Mouse (Mus musculus): ENCODE measurements around the gene Pou4f1.
A peak's percentile ranks its signal among the peaks of the same experiment; 100 is the strongest.
"Not testable (repeated sequence)": the region's sequence is repeated elsewhere in the genome, so short reads cannot be mapped to it uniquely, and the experiment has no call there.

Pou4f1 gene

GRCm38 (mm10) chr14:104467966-104468622, at the start of gene Pou4f1:
Gene Pou4f1, minus strand, starts transcription at chr14:104467999.
- peak; percentile 50 to 65 for DNase-seq

DNA sequence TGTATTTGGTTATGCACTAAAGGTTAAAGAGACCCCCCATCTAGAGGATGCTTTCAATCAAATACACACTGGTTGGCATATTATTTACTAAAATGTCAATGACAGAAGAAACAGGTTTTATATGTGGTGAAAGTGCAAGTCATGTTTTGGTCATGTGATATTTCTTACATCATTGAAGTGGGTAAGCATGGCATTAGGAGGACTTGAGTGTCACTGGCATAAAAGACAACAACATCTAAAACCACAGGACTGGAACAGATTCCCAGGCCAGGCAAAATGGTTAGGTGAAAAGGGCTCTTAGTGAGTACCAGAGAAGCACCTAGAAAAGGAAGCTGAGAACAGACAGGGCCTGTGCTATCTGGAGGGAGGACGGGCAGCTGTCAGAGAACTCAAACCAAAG, 43.9 kb upstream of the Pou4f1 start:
- DNase-seq: no peak

GRCm38 (mm10) chr14:104502761-104503160, 35.0 kb upstream of the Pou4f1 start:
- DNase-seq: not testable (repeated sequence)

- DNase-seq: no peak
These were observed 12.0 kb upstream of the Pou4f1 start for GRCm38 (mm10) chr14:104479751-104480150.

DNA sequence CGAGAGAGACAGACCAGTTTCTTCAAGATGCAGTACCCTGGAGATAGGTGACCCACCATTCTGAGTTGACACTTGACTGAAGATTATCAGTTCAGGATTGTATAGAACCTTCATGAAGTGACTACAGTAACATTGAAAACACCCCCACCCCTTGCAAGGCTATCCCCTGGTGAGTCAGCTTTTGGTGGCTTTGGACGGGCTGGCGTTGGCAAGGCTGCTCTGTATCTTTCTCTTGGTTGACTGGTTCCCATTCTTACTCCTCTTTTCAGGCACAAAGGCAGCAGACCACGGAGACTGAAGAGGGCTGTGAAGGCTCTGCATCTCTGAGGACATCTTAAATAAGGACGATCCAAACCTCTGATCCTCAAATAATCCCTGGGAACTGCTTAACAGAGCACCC, 10.8 kb upstream of the Pou4f1 start:
- DNase-seq: no peak

GRCm38 (mm10) chr14:104477616-104478015, 9.8 kb upstream of the Pou4f1 start:
- no peak for DNase-seq

GRCm38 (mm10) chr14:104475438-104475837, 7.6 kb upstream of the Pou4f1 start:
- DNase-seq: no peak

DNA sequence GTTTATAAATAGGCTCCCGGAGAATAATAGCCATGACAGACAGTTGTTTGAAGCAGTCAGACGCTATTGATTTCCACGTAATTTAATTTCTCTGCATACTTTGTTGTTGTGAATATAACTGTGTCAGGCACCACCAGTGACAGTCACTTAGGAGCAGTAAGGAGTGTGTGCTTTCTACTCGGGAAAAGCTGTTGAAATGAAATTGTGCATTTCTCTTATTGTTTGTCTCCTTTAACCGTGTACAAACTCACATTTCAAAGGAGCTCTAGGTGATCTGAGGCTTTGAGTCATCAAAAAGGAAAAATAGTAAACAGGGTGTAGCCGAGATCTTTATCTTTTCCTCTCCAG, 798 bp upstream of the Pou4f1 start:
- DNase-seq: no peak

GRCm38 (mm10) chr14:104467133-104467965, 450 bp downstream of the Pou4f1 start:
- DNase-seq: peak in 1 of 2 experiments; percentile 17

DNA sequence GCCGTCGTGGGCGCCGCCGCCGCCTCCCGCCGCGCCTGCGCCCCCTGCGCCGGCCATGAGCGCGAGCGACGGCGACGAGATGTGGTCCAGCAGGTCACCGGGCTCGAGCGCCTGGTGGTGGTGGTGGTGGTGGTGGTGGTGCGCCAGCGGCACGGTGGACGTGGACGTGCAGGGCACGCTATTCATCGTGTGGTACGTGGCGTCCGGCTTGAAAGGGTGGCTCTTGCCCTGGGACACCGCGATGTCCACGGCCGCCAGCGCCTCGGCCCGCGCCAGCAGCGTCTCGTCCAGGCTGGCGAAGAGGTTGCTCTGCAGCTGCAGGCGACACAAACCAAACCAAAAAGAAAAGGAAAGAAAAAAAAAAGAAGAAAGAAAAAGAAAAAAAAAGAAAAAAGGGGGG, 1.2 kb downstream of the Pou4f1 start:
- DNase-seq: peak in 1 of 2 experiments; percentile 22

- DNase-seq: peak in 1 of 2 experiments; percentile 33
These were observed 2.1 kb downstream of the Pou4f1 start for GRCm38 (mm10) chr14:104465483-104466235.

- peak in 1 of 2 experiments; percentile 8 for DNase-seq
These were observed 3.0 kb downstream of the Pou4f1 start for GRCm38 (mm10) chr14:104464841-104465240.

- DNase-seq: peak in 1 of 2 experiments; percentile 22
These were observed 4.1 kb downstream of the Pou4f1 start for GRCm38 (mm10) chr14:104463631-104464250.

DNA sequence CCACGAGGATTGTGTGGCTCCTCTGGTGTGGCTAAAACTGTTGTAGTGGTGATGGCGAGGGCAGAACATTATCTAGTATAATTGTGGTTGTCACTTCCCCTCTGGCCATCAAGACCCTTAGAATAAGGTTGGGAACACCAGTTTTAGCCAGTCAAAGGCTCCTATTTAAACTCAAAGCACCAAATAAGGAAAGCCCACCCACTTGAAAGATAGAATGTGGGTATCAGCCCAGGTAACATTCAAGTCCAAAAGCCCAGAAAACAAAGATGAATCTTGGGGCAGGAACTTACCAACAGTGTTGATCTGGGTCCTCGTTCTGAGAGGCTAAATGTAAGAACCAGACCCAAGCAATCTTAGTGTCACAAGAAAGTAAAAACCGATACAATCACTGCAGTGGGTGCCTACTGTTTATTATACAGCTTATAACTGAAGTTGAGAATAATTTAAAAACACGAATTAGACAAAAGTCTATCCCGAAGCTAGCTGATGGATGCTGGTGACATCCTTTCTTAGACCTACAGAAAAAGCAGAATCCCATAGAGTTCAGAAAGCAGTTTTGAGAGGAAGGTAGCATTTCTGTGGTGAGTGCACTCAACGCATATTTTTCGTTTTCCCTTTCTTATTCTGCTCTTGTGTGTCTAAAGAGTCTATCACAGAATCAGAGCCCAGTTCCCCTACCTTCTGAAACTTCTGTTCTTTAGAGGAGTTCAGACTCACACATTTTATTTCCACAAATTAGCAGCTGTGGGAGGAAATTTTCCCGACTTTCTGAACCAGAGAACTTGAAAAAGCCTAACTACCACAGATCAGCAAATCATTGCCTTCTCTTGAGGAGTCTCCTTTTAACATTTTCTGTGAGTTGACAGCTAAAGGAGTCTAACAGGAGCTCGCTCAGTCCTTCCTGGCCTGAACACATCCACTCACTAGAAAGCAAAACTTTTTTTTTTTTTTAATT, 6.2 kb downstream of the Pou4f1 start:
- peak in 1 of 2 experiments; percentile 43 for DNase-seq

DNA sequence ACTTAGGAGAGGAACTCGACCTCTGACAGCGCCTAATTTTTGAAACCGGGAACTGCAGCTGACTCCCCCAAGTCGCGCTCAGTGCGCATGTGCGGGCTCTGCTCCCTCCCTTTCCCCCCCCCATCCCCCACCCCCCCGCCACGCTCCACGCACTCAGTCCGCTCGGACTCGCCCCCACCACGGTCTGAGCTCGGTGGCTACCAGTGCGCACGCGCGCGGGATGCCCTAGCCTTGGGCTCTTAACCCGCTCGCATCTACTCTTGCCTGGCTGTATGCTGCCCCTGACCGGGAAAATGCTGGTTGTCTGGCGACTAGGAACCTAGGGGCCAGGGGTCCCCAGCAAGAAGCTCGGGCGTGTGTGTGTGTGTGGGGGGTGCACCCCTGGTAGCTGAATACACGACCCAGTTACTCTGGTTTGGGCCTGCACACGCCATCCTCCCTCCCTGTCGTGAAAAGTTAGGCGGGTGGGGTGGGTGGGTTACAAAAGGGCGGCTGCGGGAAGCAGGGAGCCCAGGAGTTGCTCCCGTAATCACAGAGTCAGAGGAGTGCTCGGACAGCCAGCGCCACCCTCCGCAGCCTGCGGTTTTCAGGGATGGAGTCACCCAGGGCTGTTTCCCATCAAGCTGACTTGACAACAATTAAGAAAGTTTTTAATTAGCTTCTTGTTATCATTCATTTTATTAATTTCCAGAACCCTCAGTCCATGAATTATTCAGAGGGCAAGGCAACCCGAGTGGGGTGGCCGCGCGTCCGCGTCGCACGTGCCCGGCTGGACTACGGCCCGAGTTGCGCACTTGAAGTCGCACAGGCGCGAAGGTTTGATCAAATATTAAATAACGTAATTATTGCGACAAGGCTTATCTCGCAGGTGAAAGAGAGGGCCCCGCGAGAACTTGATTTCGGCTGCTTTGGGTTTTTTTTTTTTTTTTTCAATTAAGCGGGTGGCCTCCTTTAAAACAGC, 7.2 kb downstream of the Pou4f1 start:
- peak; percentile 43 to 49 for DNase-seq

DNA sequence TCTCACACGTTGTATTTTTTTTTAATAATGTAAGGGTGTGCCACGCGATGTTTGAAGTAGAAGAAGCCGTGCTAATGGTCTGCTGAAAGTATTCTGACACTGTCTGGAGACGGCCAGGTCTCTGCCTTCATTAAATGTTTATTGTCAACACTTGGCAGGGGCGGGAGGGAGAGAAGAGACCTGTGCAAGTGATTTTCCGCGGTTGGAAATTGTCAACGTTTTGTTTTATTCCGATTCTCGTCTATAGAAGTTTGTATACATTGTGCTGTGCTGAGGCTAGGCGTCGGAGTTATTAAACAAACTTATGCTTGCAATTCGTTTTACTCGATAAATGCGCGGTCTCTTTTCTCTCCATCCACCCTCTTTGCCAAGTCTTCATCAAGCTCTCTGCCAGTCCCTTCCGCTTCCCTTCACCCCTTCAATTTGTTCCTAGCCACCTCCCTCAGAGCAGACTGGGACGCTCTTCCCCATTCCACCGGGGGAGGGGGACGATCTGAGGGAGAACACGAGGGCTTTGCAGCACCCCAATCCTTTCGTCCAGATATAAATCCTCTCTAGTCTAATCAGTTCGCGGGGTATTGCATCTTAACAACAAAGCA, 8.2 kb downstream of the Pou4f1 start:
- DNase-seq: peak in 1 of 2 experiments; percentile 51

- peak in 1 of 2 experiments; percentile 53 for DNase-seq
These were observed 8.9 kb downstream of the Pou4f1 start for GRCm38 (mm10) chr14:104458728-104459512.

- peak in 1 of 2 experiments; percentile 36 for DNase-seq
These were observed 9.7 kb downstream of the Pou4f1 start for GRCm38 (mm10) chr14:104457966-104458710.
